Mouse (Mus musculus) limb, embryonic 11.5 days (tissue): ENCODE data around the gene Zdhhc7. TPM values are rescaled to one million over a fixed set of nuclear protein-coding genes. Genes with fewer than 3 reads are reported as not detected.

ENCODE experiments used
- ATAC-seq: fragments of 200-750 bp; cut with Nextera tagmentation; 2 replicates; pipeline ENCODE4 v1.8.0; 2017; ENCODE audit warnings: low read depth; ENCODE audit not compliant: insufficient number of reproducible peaks, low FRiP score, low TSS enrichment
- DNase-seq: peaks from one replicate; pipeline ENCODE4 v3.0.0-alpha.2; 2015; ENCODE audit warnings: low spot score
- H3K27ac ChIP-seq: fragments of 300-500 bp; sonication (generic); replicated peaks from 2 replicates; pipeline ENCODE4 v1.5.1; 2014; ENCODE audit warnings: low read depth, mild to moderate bottlenecking, low read length
- H3K27me3 ChIP-seq: fragments of 300-500 bp; sonication (generic); 2 replicates; pipeline ENCODE4 v1.6.1; 2014; ENCODE audit warnings: mild to moderate bottlenecking, low read length, mixed read lengths; ENCODE audit not compliant: control insufficient read depth, insufficient read depth
- H3K36me3 ChIP-seq: fragments of 300-500 bp; sonication (generic); 2 replicates; pipeline ENCODE4 v1.6.1; 2014; ENCODE audit warnings: mild to moderate bottlenecking, low read length, moderate library complexity, mixed read lengths; ENCODE audit not compliant: control insufficient read depth, insufficient read depth
- H3K4me1 ChIP-seq: fragments of 300-500 bp; sonication (generic); 2 replicates; pipeline ENCODE4 v1.6.1; 2014; ENCODE audit warnings: low read length, mixed read lengths; ENCODE audit not compliant: control insufficient read depth, insufficient read depth
- H3K4me2 ChIP-seq: fragments of 300-500 bp; sonication (generic); 2 replicates; pipeline ENCODE4 v1.6.1; 2014; ENCODE audit warnings: low read depth, mild to moderate bottlenecking, moderate library complexity; ENCODE audit not compliant: severe bottlenecking
- H3K4me3 ChIP-seq: fragments of 300-500 bp; sonication (generic); 2 replicates; pipeline ENCODE4 v1.5.1; 2014; ENCODE audit warnings: low read depth, low read length
- H3K9ac ChIP-seq: fragments of 300-500 bp; sonication (generic); 2 replicates; pipeline ENCODE4 v1.6.1; 2014; ENCODE audit warnings: mild to moderate bottlenecking, low read length
- H3K9me3 ChIP-seq: fragments of 300-500 bp; sonication (generic); 2 replicates; pipeline ENCODE4 v1.6.1; 2016; ENCODE audit warnings: low read length; ENCODE audit not compliant: control insufficient read depth
- WGBS: fragments of 180-500 bp; shearing (Covaris S2); extraction: QIAGEN DNeasy Blood & Tissue Kit; methylation state at CpG from one replicate; pipeline ENCODE4 v1.1.7; 2014; 5-methylcytosine and 5-hydroxymethylcytosine counted together
- polyA plus RNA-seq: library from polyadenylated mRNA; unstranded; fragments of >200 nt; fragmentation: Nextera tagmentation; extraction: Ambion mirVana; gene quantifications from 2 replicates; pipeline ENCODE4 v1.2.1, GENCODE M21; 2014

The Zdhhc7 gene
- polyA plus RNA-seq, 1 experiment from 2014 or later: 22.7 TPM

DNA sequence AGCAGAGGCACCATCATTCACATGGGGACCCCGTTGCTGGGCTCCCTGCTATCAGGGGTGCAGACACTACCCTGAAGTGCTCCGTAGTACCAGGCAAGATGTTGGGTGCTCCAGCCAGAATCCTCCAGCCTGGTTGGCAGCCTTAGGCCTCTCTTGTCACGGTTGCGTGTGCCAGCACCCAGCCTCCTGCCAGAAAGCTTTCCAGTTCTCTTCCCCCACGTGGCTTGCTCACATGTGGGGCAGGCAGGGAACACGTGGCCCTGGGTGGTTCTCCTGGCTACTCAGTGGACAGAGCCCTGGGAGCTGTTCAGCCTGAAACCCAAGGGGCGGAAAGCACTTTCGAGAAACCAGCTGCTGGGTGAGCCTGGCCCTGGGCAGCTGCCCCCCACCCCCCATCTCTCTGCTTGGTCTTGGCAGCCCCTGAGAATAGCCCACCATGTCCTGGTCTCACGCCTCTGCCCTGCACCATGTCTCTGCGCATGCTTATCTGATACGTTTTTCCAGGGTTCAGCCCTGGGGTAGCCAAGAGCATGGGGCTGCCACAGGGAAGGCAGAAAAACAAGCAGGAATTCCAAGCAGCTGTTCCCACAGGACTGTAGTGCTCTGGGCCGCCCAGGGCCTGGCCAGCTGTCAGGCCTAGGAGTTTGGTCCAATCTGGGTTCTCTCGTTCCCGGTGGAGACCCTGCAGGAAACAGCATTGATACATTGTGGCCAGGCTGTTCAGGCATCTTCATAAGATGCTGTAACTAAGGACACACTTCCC, 54.8 kb downstream of the Zdhhc7 start:
- Histone ChIP-seq H3K4me1 (peaks cover 14% of the 10 kb centered on the region), H3K27ac (0 out of 2 replicates have a peak overlapping the region, but pooled peaks have one; percentile 15)

GRCm38 (mm10) chr8:120045471-120045870, 55.8 kb downstream of the Zdhhc7 start:
- no peaks in the 10 kb centered on the region for H3K9me3 ChIP-seq
- peaks cover 14% of the 10 kb centered on the region for H3K4me1 ChIP-seq
- H3K4me2 ChIP-seq: no peak overlapping the region
- WGBS: 33% methylated on average over 5 of the region's 5 CpGs
- no peak overlapping the region for H3K9ac ChIP-seq
- H3K4me3 ChIP-seq: no peak overlapping the region
- ATAC-seq (no peak), DNase-seq (peak; percentile 40)
- H3K27ac ChIP-seq: no peak overlapping the region
- H3K36me3 ChIP-seq: no peaks in the 10 kb centered on the region
- no peaks in the 10 kb centered on the region for H3K27me3 ChIP-seq

More for the DNA sequence above, 54.8 kb downstream of the Zdhhc7 start:
- H3K4me2 ChIP-seq: no peak overlapping the region
- DNase-seq (peak; percentile 37), ATAC-seq (peak; percentile 47; the same call in 1 of the 2 replicates)
- H3K9me3 ChIP-seq: no peaks in the 10 kb centered on the region
- no peaks in the 10 kb centered on the region for H3K36me3 ChIP-seq
- H3K9ac ChIP-seq: no peak overlapping the region
- 64% methylated on average over 14 of the region's 14 CpGs for WGBS
- H3K4me3 ChIP-seq: no peak overlapping the region
- H3K27me3 ChIP-seq: no peaks in the 10 kb centered on the region

- Histone ChIP-seq H3K4me3 (no peak overlapping the region), H3K36me3 (no peaks in the 10 kb centered on the region), H3K27ac (no peak overlapping the region), H3K27me3 (no peaks in the 10 kb centered on the region), H3K9ac (no peak overlapping the region), H3K9me3 (no peaks in the 10 kb centered on the region), H3K4me2 (no peak overlapping the region), H3K4me1 (peaks cover 14% of the 10 kb centered on the region)
- ATAC-seq (no peak), DNase-seq (no peak)
- WGBS: 93% methylated on average over 8 of the region's 8 CpGs
Observed at GRCm38 (mm10) chr8:120044907-120045306, 56.4 kb downstream of the Zdhhc7 start.

- H3K4me1 ChIP-seq: peaks cover 17% of the 10 kb centered on the region
- no peak for ATAC-seq
Observed at GRCm38 (mm10) chr8:120042542-120043312, 58.6 kb downstream of the Zdhhc7 start.

GRCm38 (mm10) chr8:120040861-120041260, 60.4 kb downstream of the Zdhhc7 start:
- ATAC-seq (no peak), DNase-seq (no peak)
- Histone ChIP-seq H3K4me1 (peaks cover 9% of the 10 kb centered on the region), H3K36me3 (no peaks in the 10 kb centered on the region), H3K4me2 (no peak overlapping the region), H3K9me3 (no peaks in the 10 kb centered on the region), H3K9ac (no peak overlapping the region), H3K4me3 (no peak overlapping the region), H3K27me3 (no peaks in the 10 kb centered on the region), H3K27ac (no peak overlapping the region)
- 37% methylated on average over 1 of the region's 1 CpGs for WGBS

More at GRCm38 (mm10) chr8:120042542-120043312, 58.6 kb downstream of the Zdhhc7 start:
- no peak for DNase-seq
- WGBS: 81% methylated on average over 10 of the region's 10 CpGs
- no peak overlapping the region for H3K4me3 ChIP-seq
- no peaks in the 10 kb centered on the region for H3K36me3 ChIP-seq
- H3K9ac ChIP-seq: no peak overlapping the region
- no peaks in the 10 kb centered on the region for H3K27me3 ChIP-seq
- H3K27ac ChIP-seq: no peak overlapping the region
- no peak overlapping the region for H3K4me2 ChIP-seq
- no peaks in the 10 kb centered on the region for H3K9me3 ChIP-seq

DNA sequence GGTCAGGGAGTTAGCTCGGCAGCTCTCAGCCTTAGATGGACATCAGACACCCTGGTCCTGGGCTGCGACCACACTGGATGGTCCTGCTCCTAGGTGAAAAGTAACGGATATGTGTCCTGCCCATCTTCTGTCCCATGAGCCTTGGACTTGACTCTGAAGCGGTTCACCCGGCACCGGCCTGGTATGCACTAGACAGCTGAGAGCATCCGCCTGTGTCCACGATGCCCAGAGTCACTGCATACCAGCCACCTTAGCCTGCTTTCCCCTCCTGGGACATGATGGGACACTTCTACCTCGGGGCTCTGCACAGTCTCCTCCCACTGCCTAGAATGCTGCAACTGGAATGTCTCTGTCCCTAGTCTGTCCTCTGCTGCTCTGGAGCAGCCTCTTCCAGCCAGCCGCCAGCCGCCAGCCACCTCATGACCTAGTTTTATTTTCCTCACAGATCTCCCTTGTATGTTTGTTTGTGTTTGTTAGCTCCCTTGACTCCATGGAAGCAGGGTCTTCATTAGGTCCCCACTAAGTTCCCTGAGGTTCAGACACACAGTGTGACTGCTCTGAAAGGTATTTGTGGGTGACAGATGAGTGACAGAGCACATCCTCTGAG, 61.9 kb downstream of the Zdhhc7 start:
- Histone ChIP-seq H3K9ac (no peak overlapping the region), H3K9me3 (no peaks in the 10 kb centered on the region), H3K27ac (no peak overlapping the region), H3K4me1 (peaks cover 9% of the 10 kb centered on the region; the same call in 1 of the 2 replicates), H3K4me2 (no peak overlapping the region), H3K4me3 (no peak overlapping the region), H3K27me3 (no peaks in the 10 kb centered on the region), H3K36me3 (no peaks in the 10 kb centered on the region)
- DNase-seq (no peak), ATAC-seq (no peak)
- WGBS: 77% methylated on average over 11 of the region's 11 CpGs

DNA sequence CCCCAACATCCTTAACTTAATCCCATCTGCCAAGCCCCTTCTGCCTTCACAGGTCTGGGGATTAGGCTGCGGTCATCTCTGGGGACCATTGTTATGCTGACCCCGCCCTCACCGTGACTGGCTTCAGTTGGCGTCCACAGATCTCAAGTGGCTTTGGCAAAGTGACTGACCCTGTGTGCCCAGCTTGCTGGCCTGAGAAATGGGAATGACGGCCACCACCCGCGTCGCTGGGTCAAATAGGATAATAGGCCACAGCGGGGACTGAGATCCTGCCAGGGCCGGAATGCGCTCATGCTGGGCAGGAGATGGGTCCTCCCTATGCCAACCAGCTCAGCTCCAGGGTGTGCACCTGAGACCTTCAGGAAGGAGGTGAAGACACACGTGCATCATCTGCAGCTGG, 62.5 kb downstream of the Zdhhc7 start:
- no peak for DNase-seq
- H3K4me1 ChIP-seq: peaks cover 11% of the 10 kb centered on the region; the same call in 1 of the 2 replicates
- WGBS: 93% methylated on average over 12 of the region's 12 CpGs

GRCm38 (mm10) chr8:120037611-120038010, 63.7 kb downstream of the Zdhhc7 start:
- 85% methylated on average over 8 of the region's 8 CpGs for WGBS
- H3K4me3 ChIP-seq: no peak overlapping the region
- no peak for ATAC-seq
- H3K36me3 ChIP-seq: no peaks in the 10 kb centered on the region; the same call in 1 of the 2 replicates
- no peak overlapping the region for H3K9ac ChIP-seq
- DNase-seq: no peak
- peaks cover 11% of the 10 kb centered on the region; the same call in 1 of the 2 replicates for H3K4me1 ChIP-seq
- H3K4me2 ChIP-seq: no peak overlapping the region
- no peaks in the 10 kb centered on the region for H3K27me3 ChIP-seq
- no peak overlapping the region for H3K27ac ChIP-seq
- no peaks in the 10 kb centered on the region for H3K9me3 ChIP-seq

More for the DNA sequence above, 62.5 kb downstream of the Zdhhc7 start:
- Histone ChIP-seq H3K9me3 (no peaks in the 10 kb centered on the region), H3K4me2 (no peak overlapping the region), H3K9ac (no peak overlapping the region), H3K27me3 (no peaks in the 10 kb centered on the region), H3K4me3 (no peak overlapping the region), H3K36me3 (no peaks in the 10 kb centered on the region; the same call in 1 of the 2 replicates), H3K27ac (no peak overlapping the region)
- no peak for ATAC-seq
